Mouse (Mus musculus): ENCODE results near the gene Ntsr1. TPM values are rescaled to one million over a fixed set of nuclear protein-coding genes. Genes with fewer than 3 reads are reported as not detected.
A peak's percentile ranks its signal among the peaks of the same experiment; 100 is the strongest.

The Ntsr1 gene
- polyA plus RNA-seq, 1 experiment = not detected

DNA sequence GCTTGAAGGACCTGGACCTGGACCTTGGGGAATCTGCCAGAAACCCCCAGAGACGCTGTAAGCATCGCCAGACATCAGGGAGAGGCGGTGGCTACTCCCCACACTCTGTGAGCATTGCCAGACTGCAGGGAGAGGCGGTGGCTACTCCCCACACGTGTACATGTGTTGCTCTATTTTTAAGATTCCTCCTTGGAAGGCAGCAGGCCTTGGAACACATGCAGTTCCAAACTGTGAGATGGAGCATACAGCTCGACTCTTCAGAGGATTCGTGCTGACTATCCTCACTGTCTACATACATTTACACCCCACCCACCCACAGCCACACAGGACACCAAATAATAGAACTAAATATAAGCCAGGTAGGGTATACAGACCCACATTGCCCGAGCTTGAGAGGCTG is 3.9 kb upstream of the Ntsr1 start:
- no peak for TF ChIP-seq POLR2A (IDR thresholded peaks at IDR 0.05; ENCODE audit: insufficient read depth, low read depth, low read length)
- no peak for TF ChIP-seq CTCF (IDR thresholded peaks at IDR 0.05; ENCODE audit: insufficient read depth, low read depth, low read length)
- Histone ChIP-seq H3K27ac (ENCODE audit: insufficient read depth, low read depth, low read length) (no peak overlapping the region), H3K4me3 (ENCODE audit: insufficient read depth, low read depth, low read length) (no peak overlapping the region), H3K4me1 (ENCODE audit: control insufficient read depth, insufficient read depth, low read length) (peaks cover 29% of the 10 kb centered on the region)
- WGBS = 56% methylated on average over 8 of the region's 8 CpGs

DNA sequence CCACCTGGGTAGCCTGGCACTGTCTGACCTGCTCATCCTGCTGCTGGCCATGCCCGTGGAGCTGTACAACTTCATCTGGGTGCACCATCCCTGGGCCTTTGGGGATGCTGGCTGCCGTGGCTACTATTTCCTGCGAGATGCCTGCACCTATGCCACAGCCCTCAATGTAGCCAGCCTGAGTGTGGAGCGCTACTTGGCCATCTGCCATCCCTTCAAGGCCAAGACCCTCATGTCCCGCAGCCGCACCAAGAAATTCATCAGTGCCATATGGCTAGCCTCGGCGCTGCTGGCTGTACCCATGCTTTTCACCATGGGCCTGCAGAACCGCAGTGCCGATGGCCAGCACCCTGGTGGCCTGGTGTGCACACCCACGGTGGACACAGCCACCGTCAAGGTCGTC is 950 bp downstream of the Ntsr1 start:
- WGBS = 68% methylated on average over 13 of the region's 13 CpGs
- H3K4me3 ChIP-seq (ENCODE audit: insufficient read depth, low read depth, low read length) = 0 out of 2 replicates have a peak overlapping the region, but pooled peaks have one; percentile 40
- no peak for TF ChIP-seq CTCF (IDR thresholded peaks at IDR 0.05; ENCODE audit: insufficient read depth, low read depth, low read length)
- TF ChIP-seq POLR2A (IDR thresholded peaks at IDR 0.05; ENCODE audit: insufficient read depth, low read depth, low read length) = no peak
- H3K27ac ChIP-seq (ENCODE audit: insufficient read depth, low read depth, low read length) = no peak overlapping the region
- peaks cover 27% of the 10 kb centered on the region for H3K4me1 ChIP-seq (ENCODE audit: control insufficient read depth, insufficient read depth, low read length)

DNA sequence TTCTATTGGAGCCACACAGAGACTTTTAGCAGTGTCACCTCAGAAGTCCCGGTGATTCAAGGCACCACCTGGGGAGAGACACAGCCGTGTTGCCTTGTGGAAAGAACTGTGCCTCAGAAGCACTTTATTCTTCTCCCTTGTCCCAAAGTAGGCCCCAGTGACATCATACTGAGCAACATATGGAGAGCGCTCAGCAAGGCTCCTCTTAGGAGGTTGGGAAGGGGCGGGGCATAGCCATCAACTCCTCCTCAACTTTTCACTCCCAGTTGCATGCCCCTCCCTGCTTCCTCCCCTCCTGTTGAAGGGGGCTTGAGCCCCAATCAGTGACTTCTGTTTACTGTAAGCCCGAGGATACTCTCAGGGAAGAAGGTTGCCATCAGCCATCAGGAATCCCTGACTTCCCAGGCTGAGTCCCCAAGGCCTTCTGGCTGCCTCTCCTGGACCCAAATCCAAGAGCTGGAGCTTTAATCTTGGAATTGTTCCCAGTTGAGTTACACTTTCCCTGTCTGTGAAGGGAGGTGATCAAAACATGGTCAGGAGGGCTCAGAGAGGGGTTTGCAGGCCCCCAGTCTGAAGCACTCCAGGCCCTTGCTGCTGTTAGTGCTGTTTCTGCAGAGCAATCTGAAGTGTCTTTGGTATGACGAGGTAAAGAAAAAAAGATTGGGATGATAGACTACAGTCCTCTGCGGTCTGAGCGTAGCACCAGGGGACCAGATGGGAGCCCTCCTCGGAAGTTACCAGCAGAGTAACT is 1.6 kb downstream of the Ntsr1 start:
- 60% methylated on average over 9 of the region's 9 CpGs for WGBS
- no peak for TF ChIP-seq POLR2A (IDR thresholded peaks at IDR 0.05; ENCODE audit: insufficient read depth, low read depth, low read length)
- H3K27ac ChIP-seq (ENCODE audit: insufficient read depth, low read depth, low read length) = no peak overlapping the region
- peaks cover 25% of the 10 kb centered on the region for H3K4me1 ChIP-seq (ENCODE audit: control insufficient read depth, insufficient read depth, low read length)
- H3K4me3 ChIP-seq (ENCODE audit: insufficient read depth, low read depth, low read length) = no peak overlapping the region

DNA sequence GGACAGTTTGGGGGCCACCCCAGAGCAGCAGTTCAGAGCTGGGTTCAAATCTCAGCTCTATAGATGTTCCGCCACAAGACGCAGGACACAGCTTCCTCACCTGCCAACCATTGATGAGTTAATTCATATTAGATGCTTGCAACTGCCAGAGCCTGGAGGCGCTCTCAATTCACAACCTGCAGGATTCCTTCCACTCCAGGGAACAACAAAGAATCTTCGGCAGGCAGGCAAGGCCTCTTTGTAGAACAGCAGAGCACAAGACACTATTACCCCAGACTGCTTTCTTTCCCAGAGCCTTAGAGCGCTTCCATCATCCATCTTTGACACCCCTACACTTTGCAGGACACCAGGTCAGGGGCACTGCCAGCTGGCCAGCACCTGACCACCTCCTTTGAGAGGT is 6.5 kb downstream of the Ntsr1 start:
- H3K4me3 ChIP-seq (ENCODE audit: insufficient read depth, low read depth, low read length) = no peak overlapping the region
- no peak overlapping the region for H3K27ac ChIP-seq (ENCODE audit: insufficient read depth, low read depth, low read length)
- no peak for TF ChIP-seq POLR2A (IDR thresholded peaks at IDR 0.05; ENCODE audit: insufficient read depth, low read depth, low read length)
- TF ChIP-seq CTCF (IDR thresholded peaks at IDR 0.05; ENCODE audit: insufficient read depth, low read depth, low read length) = no peak
- H3K4me1 ChIP-seq (ENCODE audit: control insufficient read depth, insufficient read depth, low read length) = no peaks in the 10 kb centered on the region; the same call in 1 of the 2 replicates
- WGBS = 79% methylated on average over 5 of the region's 5 CpGs

DNA sequence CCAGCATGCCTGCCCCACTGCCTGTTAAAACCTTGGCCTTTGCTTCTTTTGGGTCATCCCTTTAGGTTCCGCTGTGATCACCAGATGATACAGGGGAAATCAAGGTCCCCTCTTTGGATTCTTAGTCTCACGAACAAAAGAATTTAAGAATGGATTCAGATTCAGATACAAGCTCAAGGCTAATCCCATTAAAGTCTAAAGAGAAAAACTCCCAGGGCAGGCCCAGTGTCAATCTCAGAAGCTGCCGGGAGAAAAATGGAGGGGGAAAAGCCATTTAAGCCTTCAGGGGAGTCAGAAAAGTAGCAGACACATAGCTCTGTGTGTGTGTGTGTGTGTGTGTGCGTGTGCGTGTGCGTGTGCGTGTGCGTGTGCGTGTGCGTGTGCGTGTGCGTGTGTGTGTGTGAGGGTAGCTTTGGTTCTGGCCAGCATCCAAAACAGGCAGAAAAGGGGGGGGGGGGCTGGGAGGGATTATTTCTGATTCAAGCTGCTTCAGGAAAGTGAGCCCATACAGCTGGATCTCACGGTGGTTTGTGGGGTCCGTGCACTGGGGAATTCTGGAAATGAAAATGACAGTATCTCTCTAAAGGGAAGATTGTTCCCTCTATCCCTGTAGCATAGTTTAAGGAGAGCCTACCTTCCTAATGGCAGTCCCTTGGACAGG is 8.8 kb downstream of the Ntsr1 start:
- Histone ChIP-seq H3K4me1 (ENCODE audit: control insufficient read depth, insufficient read depth, low read length) (peaks cover 5% of the 10 kb centered on the region; the same call in 1 of the 2 replicates), H3K27ac (ENCODE audit: insufficient read depth, low read depth, low read length) (no peak overlapping the region), H3K4me3 (ENCODE audit: insufficient read depth, low read depth, low read length) (no peak overlapping the region)
- TF ChIP-seq CTCF (IDR thresholded peaks at IDR 0.05; ENCODE audit: insufficient read depth, low read depth, low read length) = no peak
- no peak for TF ChIP-seq POLR2A (IDR thresholded peaks at IDR 0.05; ENCODE audit: insufficient read depth, low read depth, low read length)
- WGBS = 75% methylated on average over 14 of the region's 14 CpGs

DNA sequence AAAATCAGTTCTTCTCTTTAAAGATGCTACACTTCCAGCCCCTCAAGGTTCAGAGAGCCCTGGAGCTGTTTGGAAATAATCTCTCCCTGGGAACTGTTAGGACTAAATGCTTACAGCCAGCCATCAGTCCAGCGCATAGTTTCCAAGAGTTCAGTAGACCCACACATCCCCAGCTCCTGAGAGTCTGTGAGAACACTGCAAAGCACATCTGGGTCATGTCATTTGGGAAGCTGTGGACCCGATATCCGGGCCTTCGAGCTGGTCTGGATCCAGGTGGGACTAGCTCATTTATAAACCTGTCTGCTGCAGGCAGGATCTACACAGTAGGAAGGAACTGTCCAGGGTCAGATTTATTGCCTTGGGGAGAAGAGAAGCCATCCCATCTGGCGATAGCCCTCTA is 11.1 kb downstream of the Ntsr1 start:
- Histone ChIP-seq H3K27ac (ENCODE audit: insufficient read depth, low read depth, low read length) (no peak overlapping the region), H3K4me3 (ENCODE audit: insufficient read depth, low read depth, low read length) (no peak overlapping the region), H3K4me1 (ENCODE audit: control insufficient read depth, insufficient read depth, low read length) (peaks cover 5% of the 10 kb centered on the region; the same call in 1 of the 2 replicates)
- WGBS = 93% methylated on average over 5 of the region's 5 CpGs
- TF ChIP-seq CTCF (IDR thresholded peaks at IDR 0.05; ENCODE audit: insufficient read depth, low read depth, low read length) (no peak), POLR2A (IDR thresholded peaks at IDR 0.05; ENCODE audit: insufficient read depth, low read depth, low read length) (no peak)

DNA sequence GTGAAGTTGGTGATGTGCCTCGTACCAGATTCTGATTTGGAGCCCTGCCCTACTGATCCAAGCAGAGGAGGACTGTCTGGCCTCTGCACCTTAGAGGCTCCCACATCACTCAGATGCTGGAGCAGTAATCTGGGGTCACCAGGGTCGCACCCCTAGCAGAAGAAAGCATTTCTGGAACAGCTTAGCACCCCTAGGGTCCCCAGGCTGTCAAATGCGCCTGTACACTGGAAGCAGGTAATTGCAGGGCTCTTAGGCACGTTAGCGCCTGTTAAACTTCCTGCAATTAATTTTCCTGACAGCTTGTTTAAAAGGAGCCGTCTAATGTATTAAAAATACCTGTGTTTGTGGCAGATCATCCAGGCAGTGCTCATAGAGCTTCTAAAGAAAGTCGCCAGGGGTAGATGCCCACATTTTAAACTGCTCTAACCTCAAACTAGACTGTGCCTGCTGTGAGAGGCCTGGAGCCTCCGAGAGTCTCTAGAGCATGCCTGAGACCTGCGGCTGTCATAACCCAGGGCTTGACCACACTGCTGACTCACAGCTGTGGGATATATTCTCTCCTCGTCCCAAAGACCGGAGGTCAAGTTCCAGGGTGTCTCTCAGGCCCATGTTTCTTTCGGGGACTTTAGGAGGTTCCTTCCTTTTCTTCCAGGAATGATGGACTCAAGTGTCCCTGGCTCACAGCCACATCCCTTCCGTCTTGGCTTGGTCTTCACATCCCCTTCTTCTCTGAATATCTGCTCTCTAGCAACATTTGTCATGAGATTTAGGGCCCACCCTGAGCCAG is 12.3 kb downstream of the Ntsr1 start:
- Histone ChIP-seq H3K4me3 (ENCODE audit: insufficient read depth, low read depth, low read length) (no peak overlapping the region), H3K4me1 (ENCODE audit: control insufficient read depth, insufficient read depth, low read length) (peaks cover 5% of the 10 kb centered on the region; the same call in 1 of the 2 replicates), H3K27ac (ENCODE audit: insufficient read depth, low read depth, low read length) (no peak overlapping the region)
- 76% methylated on average over 13 of the region's 13 CpGs for WGBS
- TF ChIP-seq POLR2A (IDR thresholded peaks at IDR 0.05; ENCODE audit: insufficient read depth, low read depth, low read length) = no peak
- no peak for TF ChIP-seq CTCF (IDR thresholded peaks at IDR 0.05; ENCODE audit: insufficient read depth, low read depth, low read length)

DNA sequence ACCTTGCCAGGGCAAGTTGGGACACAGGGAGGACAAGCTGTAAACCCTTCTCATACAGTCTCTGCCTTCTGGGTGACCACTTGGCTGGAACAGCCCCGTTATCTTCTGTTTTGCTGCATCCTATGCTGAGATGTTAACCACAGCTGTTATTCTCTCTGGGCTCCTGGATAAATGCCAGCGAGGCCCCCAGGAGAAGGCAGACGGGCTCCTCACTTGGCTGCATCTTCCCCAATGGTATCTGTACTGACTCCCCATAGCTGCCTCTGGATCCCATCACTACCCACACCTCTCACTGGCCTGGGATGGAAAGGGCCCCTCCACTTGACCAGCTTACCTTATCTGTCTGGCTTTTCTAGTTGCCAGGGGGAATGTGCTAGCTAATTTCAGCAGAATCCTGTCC is 13.2 kb downstream of the Ntsr1 start:
- TF ChIP-seq POLR2A (IDR thresholded peaks at IDR 0.05; ENCODE audit: insufficient read depth, low read depth, low read length) (no peak), CTCF (IDR thresholded peaks at IDR 0.05; ENCODE audit: insufficient read depth, low read depth, low read length) (no peak)
- Histone ChIP-seq H3K4me3 (ENCODE audit: insufficient read depth, low read depth, low read length) (no peak overlapping the region), H3K4me1 (ENCODE audit: control insufficient read depth, insufficient read depth, low read length) (peaks cover 5% of the 10 kb centered on the region; the same call in 1 of the 2 replicates), H3K27ac (ENCODE audit: insufficient read depth, low read depth, low read length) (no peak overlapping the region)
- 65% methylated on average over 3 of the region's 3 CpGs for WGBS

DNA sequence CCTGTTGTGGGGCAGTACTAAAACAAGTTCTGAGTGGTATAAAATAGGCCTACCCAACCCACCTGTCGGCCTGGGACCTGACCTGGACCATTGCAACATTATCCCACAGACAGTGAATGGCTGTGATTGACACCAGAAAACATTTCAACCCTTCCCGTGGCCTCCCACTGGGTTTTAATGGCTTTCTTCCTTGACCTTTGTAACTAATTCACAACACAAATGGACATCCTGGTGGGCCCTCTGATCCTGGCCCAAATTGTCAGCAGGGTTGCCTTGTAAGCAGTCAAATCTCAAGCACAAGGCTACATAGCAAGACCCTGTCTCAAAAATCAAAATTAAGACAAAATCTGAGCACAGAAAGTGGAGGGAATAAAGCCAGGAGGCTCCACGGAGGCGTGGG is 14.1 kb downstream of the Ntsr1 start:
- no peak overlapping the region for H3K4me3 ChIP-seq (ENCODE audit: insufficient read depth, low read depth, low read length)
- H3K27ac ChIP-seq (ENCODE audit: insufficient read depth, low read depth, low read length) = no peak overlapping the region
- H3K4me1 ChIP-seq (ENCODE audit: control insufficient read depth, insufficient read depth, low read length) = peaks cover 5% of the 10 kb centered on the region; the same call in 1 of the 2 replicates
- 77% methylated on average over 4 of the region's 4 CpGs for WGBS
- TF ChIP-seq CTCF (IDR thresholded peaks at IDR 0.05; ENCODE audit: insufficient read depth, low read depth, low read length) = no peak
- TF ChIP-seq POLR2A (IDR thresholded peaks at IDR 0.05; ENCODE audit: insufficient read depth, low read depth, low read length) = no peak
